Mouse (Mus musculus) testis, adult 2 months (tissue): ENCODE results near the gene Olfr743. TPM values are rescaled to one million over a fixed set of nuclear protein-coding genes. Genes with fewer than 3 reads are reported as not detected.
"Not testable (repeated sequence)": the region's sequence is repeated elsewhere in the genome, so short reads cannot be mapped to it uniquely, and the experiment has no call there.

Source experiments
- H3K27ac ChIP-seq: fragments of 200-500 bp; 2 replicates; pipeline ENCODE4 v1.5.1; 2012; ENCODE audit warnings: low read depth, low read length; ENCODE audit not compliant: control insufficient read depth, insufficient read depth
- H3K27me3 ChIP-seq: fragments of 200-500 bp; 2 replicates; pipeline ENCODE4 v1.6.1; 2012; ENCODE audit warnings: mild to moderate bottlenecking, low read length, moderate library complexity; ENCODE audit not compliant: control insufficient read depth, insufficient read depth
- H3K36me3 ChIP-seq: fragments of 200-500 bp; 2 replicates; pipeline ENCODE4 v1.6.1; 2012; ENCODE audit warnings: mild to moderate bottlenecking, low read length; ENCODE audit not compliant: control insufficient read depth, insufficient read depth
- H3K4me1 ChIP-seq: fragments of 200-500 bp; 2 replicates; pipeline ENCODE4 v1.6.1; 2012; ENCODE audit warnings: low read length; ENCODE audit not compliant: control insufficient read depth, insufficient read depth
- H3K4me3 ChIP-seq: fragments of 200-500 bp; 2 replicates; pipeline ENCODE4 v1.5.1; 2012; ENCODE audit warnings: low read depth, mild to moderate bottlenecking, low read length, moderate library complexity, mixed read lengths; ENCODE audit not compliant: control insufficient read depth
- CTCF ChIP-seq: fragments of 200-500 bp; IDR thresholded peaks from 2 replicates; pipeline ENCODE4 v1.5.1; 2012; ENCODE audit warnings: low read depth, mild to moderate bottlenecking, inconsistent platforms, low read length, moderate library complexity; ENCODE audit not compliant: control insufficient read depth, insufficient read depth, insufficient replicate concordance
- POLR2A ChIP-seq: fragments of 200-500 bp; IDR thresholded peaks from 2 replicates; pipeline ENCODE4 v1.6.1; 2012; ENCODE audit warnings: low read depth, mild to moderate bottlenecking, inconsistent platforms, low read length, moderate library complexity; ENCODE audit not compliant: control insufficient read depth
- polyA plus RNA-seq: library from polyadenylated mRNA; depleted of rRNA; stranded (reverse); fragments of >200 nt; gene quantifications from 2 replicates; pipeline ENCODE4 v1.2.3, GENCODE M21; 2012; rRNA removed

Olfr743 gene
- polyA plus RNA-seq: 0.04 TPM in 1 of 2 replicates, not detected in the other

- no peak within 1 kb of the TSS for H3K4me3 ChIP-seq
Measured at GRCm38 (mm10) chr14:50521539-50521938, at the start of gene Olfr743. Olfr743 (plus strand) TSS chr14:50521839.

GRCm38 (mm10) chr14:50472438-50472837 lies 49.2 kb upstream of the Olfr743 start, which contains the start of gene Olfr741:
Olfr741 (plus strand) TSS chr14:50472738.
- no peaks in the 10 kb centered on the region for H3K27me3 ChIP-seq
- TF ChIP-seq POLR2A (no peak), CTCF (no peak)
- no peaks in the 10 kb centered on the region for H3K36me3 ChIP-seq
- no peak within 1 kb of the TSS for H3K4me3 ChIP-seq
- H3K4me1 ChIP-seq: no peaks in the 10 kb centered on the region
- no peak within 1 kb of the TSS for H3K27ac ChIP-seq

More at GRCm38 (mm10) chr14:50521539-50521938, at the start of gene Olfr743:
- TF ChIP-seq POLR2A (no peak), CTCF (no peak)
- no peaks in the 10 kb centered on the region for H3K4me1 ChIP-seq
- H3K27me3 ChIP-seq: no peaks in the 10 kb centered on the region
- H3K27ac ChIP-seq: no peak within 1 kb of the TSS
- no peaks in the 10 kb centered on the region for H3K36me3 ChIP-seq

- no peak overlapping the region for H3K4me3 ChIP-seq
- TF ChIP-seq CTCF: no peak
- no peak for TF ChIP-seq POLR2A
Measured at GRCm38 (mm10) chr14:50478406-50478805, 43.2 kb upstream of the Olfr743 start.

GRCm38 (mm10) chr14:50503300-50503699 lies 18.3 kb upstream of the Olfr743 start, which contains the start of gene Olfr742:
Olfr742 (plus strand) TSS chr14:50503600.
- Histone ChIP-seq H3K36me3 (no peaks in the 10 kb centered on the region), H3K4me1 (no peaks in the 10 kb centered on the region), H3K4me3 (no peak within 1 kb of the TSS), H3K27me3 (no peaks in the 10 kb centered on the region), H3K27ac (no peak within 1 kb of the TSS)
- no peak for TF ChIP-seq CTCF
- TF ChIP-seq POLR2A: no peak

More at GRCm38 (mm10) chr14:50478406-50478805, 43.2 kb upstream of the Olfr743 start:
- Histone ChIP-seq H3K4me1 (no peaks in the 10 kb centered on the region), H3K36me3 (no peaks in the 10 kb centered on the region), H3K27me3 (no peaks in the 10 kb centered on the region), H3K27ac (no peak overlapping the region)

- H3K4me1 ChIP-seq: no peaks in the 10 kb centered on the region
- TF ChIP-seq POLR2A: no peak
- H3K36me3 ChIP-seq: no peaks in the 10 kb centered on the region
- no peak overlapping the region for H3K4me3 ChIP-seq
- no peak overlapping the region for H3K27ac ChIP-seq
- no peaks in the 10 kb centered on the region for H3K27me3 ChIP-seq
Measured at GRCm38 (mm10) chr14:50552734-50553133, 31.1 kb downstream of the Olfr743 start.

- H3K27me3 ChIP-seq, H3K27ac ChIP-seq, H3K4me3 ChIP-seq, H3K36me3 ChIP-seq, H3K4me1 ChIP-seq: not testable (repeated sequence)
Measured at GRCm38 (mm10) chr14:50573056-50573455, 51.4 kb downstream of the Olfr743 start.

Other genes starting within 250 kb of the Olfr743 start
- gene Olfr732, start 237.6 kb upstream of the Olfr743 start, polyA plus RNA-seq: 0.14 and 0.17 TPM in 2 replicates
- gene Olfr733, start 220.3 kb upstream of the Olfr743 start, polyA plus RNA-seq: 0.13 TPM in 1 of 2 replicates, not detected in the other
- 0.10 and 0.37 TPM in 2 replicates for gene Olfr734, start 195.1 kb upstream of the Olfr743 start, polyA plus RNA-seq
- 0.12 and 0.21 TPM in 2 replicates for gene Olfr735, start 173.0 kb upstream of the Olfr743 start, polyA plus RNA-seq
- 0.04 TPM in 1 of 2 replicates, not detected in the other for gene Tlr11, start 163.9 kb upstream of the Olfr743 start, polyA plus RNA-seq
- 0.07 TPM in 1 of 2 replicates, not detected in the other for gene Olfr736, start 140.7 kb upstream of the Olfr743 start, polyA plus RNA-seq
- gene Olfr738, start 114.3 kb upstream of the Olfr743 start, polyA plus RNA-seq: 0.11 TPM in 1 of 2 replicates, not detected in the other
- gene Olfr739, start 103.2 kb upstream of the Olfr743 start, polyA plus RNA-seq: not detected in 2 replicates
- gene Olfr740, start 76.3 kb upstream of the Olfr743 start, polyA plus RNA-seq: not detected in 2 replicates
- not detected in 2 replicates for gene Olfr741, start 49.1 kb upstream of the Olfr743 start, polyA plus RNA-seq
- gene Olfr742, start 18.2 kb upstream of the Olfr743 start, polyA plus RNA-seq: not detected in 2 replicates
- gene Olfr744, start 93.0 kb downstream of the Olfr743 start, polyA plus RNA-seq: not detected in 2 replicates
- gene Olfr745, start 117.5 kb downstream of the Olfr743 start, polyA plus RNA-seq: not detected in 2 replicates
- gene Olfr746, start 125.2 kb downstream of the Olfr743 start, polyA plus RNA-seq: not detected in 2 replicates
- not detected in 2 replicates for gene Olfr747, start 171.4 kb downstream of the Olfr743 start, polyA plus RNA-seq
- not detected in 2 replicates for gene Olfr748, start 185.5 kb downstream of the Olfr743 start, polyA plus RNA-seq
- gene Olfr749, start 223.3 kb downstream of the Olfr743 start, polyA plus RNA-seq: not detected in 2 replicates